Mouse (Mus musculus) heart, postnatal 0 days (tissue): Measurements from ENCODE around the gene Daam1.

Experiments used
- CTCF ChIP-seq: IDR thresholded peaks from 2 replicates; pipeline ENCODE4 v1.5.1; 2016; ENCODE audit warnings: antibody characterized with exemption, control low read depth, low read depth
- EP300 ChIP-seq: IDR thresholded peaks from 2 replicates; pipeline ENCODE4 v1.6.1; 2016; ENCODE audit warnings: antibody characterized with exemption, low read depth

DNA sequence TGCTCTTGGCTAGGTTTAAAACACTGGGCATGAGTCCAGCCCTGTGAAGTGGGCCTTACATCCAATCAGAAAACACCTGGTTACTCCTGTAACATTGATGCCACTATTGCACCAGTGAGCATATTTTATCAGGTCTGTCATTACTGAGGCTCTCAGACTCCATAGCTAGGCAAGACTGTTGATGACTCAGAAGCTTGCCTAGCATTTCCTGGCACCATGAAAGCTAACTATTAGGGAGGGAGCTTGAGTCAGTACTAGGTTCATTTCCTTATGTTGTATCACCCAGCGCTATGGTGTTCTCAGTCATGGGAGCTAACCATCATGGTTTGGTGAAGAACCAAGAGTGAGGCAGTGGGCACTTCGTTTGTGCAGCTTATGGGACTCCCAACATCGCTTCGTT lies 72.3 kb downstream of the Daam1 start:
- TF ChIP-seq EP300 (no peak), CTCF (no peak)
